Mouse (Mus musculus) kidney, adult 2 months (tissue): Measurements from ENCODE around the gene B130006D01Rik.

Experiments
- CTCF ChIP-seq: fragments of 200-500 bp; conservative IDR thresholded peaks from 2 replicates; pipeline ENCODE4 v1.5.1; 2011; ENCODE audit warnings: low read depth, mild to moderate bottlenecking, control low read depth, low read length, moderate library complexity, mixed read lengths; ENCODE audit not compliant: insufficient read depth, insufficient read length
- POLR2A ChIP-seq: fragments of 200-500 bp; IDR thresholded peaks from one replicate; pipeline ENCODE4 v1.6.1; 2011; ENCODE audit warnings: low read depth, low read length, control low read depth

DNA sequence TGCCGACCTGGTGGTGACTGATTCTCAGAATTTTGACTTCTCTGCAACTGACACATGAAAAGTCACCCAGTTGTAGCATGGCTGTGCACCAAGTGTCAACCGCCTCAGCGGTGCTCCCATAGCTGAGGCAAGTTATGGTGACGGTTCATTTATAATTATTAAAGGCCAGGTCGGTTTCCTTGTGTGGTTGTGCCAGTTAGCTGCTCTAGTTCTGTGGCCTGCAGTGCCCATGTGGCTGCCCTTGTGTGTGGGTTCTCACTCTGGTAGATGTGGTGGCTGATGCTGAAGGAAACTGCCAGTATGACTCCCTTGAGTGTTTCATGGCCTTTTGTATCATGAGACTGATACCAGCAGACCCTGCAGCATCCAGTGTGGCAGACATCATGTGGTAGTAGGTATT lies 24.9 kb downstream of the B130006D01Rik start:
- TF ChIP-seq CTCF, result no peak
- TF ChIP-seq POLR2A, result no peak
